ENCODE assay signal across 9 mouse cellular contexts in genomic region chr4:70601301-70601700, GRCm38 (mm10).
A peak's percentile ranks its signal among the peaks of the same experiment; 100 is the strongest.
DNase-seq lines count a peak whose midpoint lies in the region; ATAC-seq and TF ChIP-seq lines count a peak whose summit lies in the region.
"Had no signal": no experiment of that assay in that cellular context is flagged by ENCODE, and none has a peak within 500 bp of the region (broad histone marks: within the 10 kb centered on the region; RNA-seq: fewer than 3 reads in every experiment).

No protein-coding gene starts in this region.

- H3K36me3 ChIP-seq in kidney, adult 2 months (ENCODE audit: control insufficient read depth, insufficient read depth, low read length) = no peaks in the 10 kb centered on the region
- H3K36me3 ChIP-seq in C2C12 (ENCODE audit: control insufficient read depth, insufficient read depth) = no peaks in the 10 kb centered on the region
- no peaks in the 10 kb centered on the region for H3K36me3 ChIP-seq in forebrain, embryonic 16.5 days (ENCODE audit: control insufficient read depth, insufficient read depth)
- H3K36me3 ChIP-seq in neural tube, embryonic 15.5 days = no peaks in the 10 kb centered on the region
- H3K36me3 ChIP-seq: limb, embryonic 12.5 days had no signal

- H3K27me3 ChIP-seq in kidney, adult 2 months (replicated peaks; ENCODE audit: control insufficient read depth, insufficient read depth, low read length) = no peaks in the 10 kb centered on the region
- no peaks in the 10 kb centered on the region for H3K27me3 ChIP-seq in C2C12 (ENCODE audit: control insufficient read depth, insufficient read depth, insufficient read length)
- H3K27me3 ChIP-seq in forebrain, embryonic 16.5 days (replicated peaks; ENCODE audit: control insufficient read depth, insufficient read depth, low read length) = no peaks in the 10 kb centered on the region
- H3K27me3 ChIP-seq in neural tube, embryonic 15.5 days (replicated peaks) = peaks cover 5% of the 10 kb centered on the region; the same call in 1 of the 2 replicates
- H3K27me3 ChIP-seq: limb, embryonic 12.5 days had no signal

- intact Hi-C loops in left cerebral cortex, postnatal 25 days (cut with DNase I) = loop anchor here (1.0 to 5.0 kb wide), 3 partner anchors 20 to 1596 kb away; no protein-coding TSS in a partner anchor

- H3K4me2 ChIP-seq in forebrain, embryonic 16.5 days (ENCODE audit: low read length) = no peak overlapping the region
- H3K4me2 ChIP-seq in neural tube, embryonic 15.5 days = no peak overlapping the region
- H3K4me2 ChIP-seq: limb, embryonic 12.5 days had no signal

- H3K9me3 ChIP-seq in forebrain, embryonic 16.5 days (ENCODE audit: control insufficient read depth, low read length) = no peaks in the 10 kb centered on the region
- H3K9me3 ChIP-seq in neural tube, embryonic 15.5 days (replicated peaks) = no peaks in the 10 kb centered on the region
- H3K9me3 ChIP-seq: limb, embryonic 12.5 days had no signal

- H3K27ac ChIP-seq in kidney, adult 2 months (ENCODE audit: insufficient read depth, low read depth, low read length) = no peak overlapping the region
- no peak overlapping the region for H3K27ac ChIP-seq in forebrain, embryonic 16.5 days (ENCODE audit: low read length)
- H3K27ac ChIP-seq in neural tube, embryonic 15.5 days (replicated peaks) = no peak overlapping the region
- H3K27ac ChIP-seq: limb, embryonic 12.5 days had no signal

- peak; percentile 61 for TF ChIP-seq CTCF in kidney, adult 2 months (conservative IDR thresholded peaks at IDR 0.05; ENCODE audit: insufficient read depth, insufficient read length, low read depth, low read length)
- TF ChIP-seq CTCF in C2C12 (IDR thresholded peaks at IDR 0.05; ENCODE audit: control insufficient read depth, insufficient read depth, insufficient read length) = peak; percentile 44

- peak; percentile 38 for DNase-seq in kidney, adult 2 months
- DNase-seq in kidney, postnatal 4 days = no peak
- peak; percentile 62 for DNase-seq in ZHBTc4 (ENCODE audit: low read depth, low spot score)
- peak; percentile 31 to 67 for DNase-seq in left cerebral cortex, postnatal 25 days (ENCODE audit: low spot score in 2 of 2)
- DNase-seq in spleen, postnatal 36 days (ENCODE audit: low spot score in 2 of 2) = no peak

- 5% methylated on average over 4 of the region's 4 CpGs for WGBS in kidney, adult 2 months
- WGBS in forebrain, embryonic 16.5 days = 7% methylated on average over 4 of the region's 4 CpGs
- 14% methylated on average over 4 of the region's 4 CpGs for WGBS in neural tube, embryonic 15.5 days

- H3ac ChIP-seq in C2C12 (ENCODE audit: control insufficient read depth, insufficient read length, low read depth) = no peak overlapping the region

- TF ChIP-seq POLR2A in kidney, adult 2 months (IDR thresholded peaks at IDR 0.05; ENCODE audit: low read depth, low read length) = no peak

- peak; percentile 88 for ATAC-seq in forebrain, embryonic 16.5 days
- ATAC-seq in neural tube, embryonic 15.5 days (ENCODE audit: low FRiP score) = peak; percentile 79; the same call in 1 of the 2 replicates

- H3K4me1 ChIP-seq in kidney, adult 2 months (ENCODE audit: control insufficient read depth, insufficient read depth, low read length) = peaks cover 3% of the 10 kb centered on the region; the same call in 1 of the 2 replicates
- H3K4me1 ChIP-seq in forebrain, embryonic 16.5 days (replicated peaks; ENCODE audit: control insufficient read depth, insufficient read depth, low read length) = no peaks in the 10 kb centered on the region
- H3K4me1 ChIP-seq in neural tube, embryonic 15.5 days = no peaks in the 10 kb centered on the region
- H3K4me1 ChIP-seq: limb, embryonic 12.5 days had no signal

- no peak overlapping the region for H3K9ac ChIP-seq in forebrain, embryonic 16.5 days (replicated peaks; ENCODE audit: low read depth, low read length)
- H3K9ac ChIP-seq in neural tube, embryonic 15.5 days (replicated peaks) = no peak overlapping the region
- H3K9ac ChIP-seq: limb, embryonic 12.5 days had no signal

- H3K4me3 ChIP-seq in kidney, adult 2 months (ENCODE audit: insufficient read depth, low read depth, low read length) = no peak overlapping the region
- H3K4me3 ChIP-seq in C2C12 (ENCODE audit: insufficient read depth, poor library complexity, severe bottlenecking) = no peak overlapping the region
- no peak overlapping the region for H3K4me3 ChIP-seq in forebrain, embryonic 16.5 days (replicated peaks; ENCODE audit: low read length)
- no peak overlapping the region for H3K4me3 ChIP-seq in neural tube, embryonic 15.5 days (replicated peaks)
- H3K4me3 ChIP-seq: limb, embryonic 12.5 days had no signal

- no peaks in the 10 kb centered on the region for H3K79me2 ChIP-seq in C2C12 (ENCODE audit: control insufficient read depth, insufficient read depth)

- H3K79me3 ChIP-seq in C2C12 (ENCODE audit: low read depth) = no peaks in the 10 kb centered on the region

TF ChIP-seq in C2C12, 6 proteins besides CTCF, POLR2A, EP300 and RAD21:
- TF ChIP-seq MAX (IDR thresholded peaks at IDR 0.05) = no peak
- no peak for TF ChIP-seq FOSL1 (IDR thresholded peaks at IDR 0.05; ENCODE audit: insufficient read depth, low read length, poor library complexity, severe bottlenecking)
- TF ChIP-seq CEBPB (IDR thresholded peaks at IDR 0.05; ENCODE audit: low read depth) = no peak
- no peak for TF ChIP-seq MYOG (IDR thresholded peaks at IDR 0.05; ENCODE audit: control insufficient read depth, extremely low read depth, insufficient read length)
- no peak for TF ChIP-seq MYOD1 (IDR thresholded peaks at IDR 0.05; ENCODE audit: control insufficient read depth, insufficient read length, low read depth)
- no peak for TF ChIP-seq USF1 (IDR thresholded peaks at IDR 0.05; ENCODE audit: low read depth)

Comparison
In these comparisons a context has a peak if more than half of its experiments do, and no peak if none do; other contexts are left out.
1. DNase-seq: peak in kidney, adult 2 months (single experiment), ZHBTc4 (single experiment) and left cerebral cortex, postnatal 25 days (2 of 2); none in kidney, postnatal 4 days (0 of 2) and spleen, postnatal 36 days (0 of 2).